Mouse (Mus musculus) ES-E14 (cell line): ENCODE measurements at regions not wholly inside any gene's neighbourhood (a gene's known extent, or its start where the extent isn't known, plus 50 kb on each side); places are given as distances from the start of the nearest gene placed in this dataset.
"Not testable (repeated sequence)": the region's sequence is repeated elsewhere in the genome, so short reads cannot be mapped to it uniquely, and the experiment has no call there.

ENCODE experiments used
- DNase-seq: peaks from one replicate; pipeline ENCODE4 v3.0.0-alpha.2; 2013; ENCODE audit warnings: low read depth, low spot score
- H3K27ac ChIP-seq: 2 replicates; pipeline ENCODE4 v1.5.1; 2012; ENCODE audit warnings: low read depth, mild to moderate bottlenecking, low read length, moderate library complexity, mixed read lengths; ENCODE audit not compliant: poor library complexity, insufficient read depth, severe bottlenecking
- H3K36me3 ChIP-seq: 2 replicates; pipeline ENCODE4 v1.6.1; 2012; ENCODE audit warnings: mild to moderate bottlenecking, low read length, moderate library complexity, mixed read lengths; ENCODE audit not compliant: control insufficient read depth, poor library complexity, insufficient read depth, severe bottlenecking
- H3K4me1 ChIP-seq, 2 experiments: fragments of 150-350 bp in 1 of 2; sonication (generic) in 1 of 2; 2 replicates each; pipeline ENCODE4 v1.6.1; 2012; ENCODE audit warnings: low read length in 2 of 2, mild to moderate bottlenecking in 1 of 2, mixed read lengths in 1 of 2; ENCODE audit not compliant: control insufficient read depth in 2 of 2, insufficient read depth in 2 of 2, poor library complexity in 1 of 2
- H3K4me3 ChIP-seq, 2 experiments: fragments of 150-350 bp in 1 of 2; sonication (generic) in 1 of 2; 2 replicates each; pipeline ENCODE4 v1.5.1; 2012; ENCODE audit warnings: low read length in 2 of 2, low read depth in 1 of 2, mild to moderate bottlenecking in 1 of 2, mixed read lengths in 1 of 2; ENCODE audit not compliant: insufficient read depth in 1 of 2, poor library complexity in 1 of 2, severe bottlenecking in 1 of 2
- H3K9ac ChIP-seq: 2 replicates; pipeline ENCODE4 v1.6.1; 2012; ENCODE audit warnings: low read depth, mild to moderate bottlenecking, low read length, mixed read lengths; ENCODE audit not compliant: poor library complexity, insufficient read depth, severe bottlenecking
- H3K9me3 ChIP-seq: fragments of 150-350 bp; sonication (generic); 2 replicates; pipeline ENCODE4 v1.6.1; 2012; ENCODE audit warnings: low read depth, mild to moderate bottlenecking, low read length; ENCODE audit not compliant: control insufficient read depth, insufficient read depth
- CHD2 ChIP-seq: IDR thresholded peaks from 2 replicates; pipeline ENCODE4 v1.6.1; 2014; ENCODE audit warnings: mild to moderate bottlenecking, low read depth, low read length, inconsistent platforms
- HCFC1 ChIP-seq: IDR thresholded peaks from 2 replicates; pipeline ENCODE4 v1.6.1; 2012; ENCODE audit warnings: low read length, inconsistent platforms, borderline replicate concordance; ENCODE audit not compliant: insufficient read depth
- MAFK ChIP-seq: IDR thresholded peaks from 2 replicates; pipeline ENCODE4 v1.6.1; 2014; ENCODE audit warnings: mild to moderate bottlenecking, low read depth, low read length, inconsistent platforms; ENCODE audit not compliant: insufficient read depth
- ZC3H11A ChIP-seq: IDR thresholded peaks from 2 replicates; pipeline ENCODE4 v1.6.1; 2012; ENCODE audit warnings: low read depth, mild to moderate bottlenecking, inconsistent platforms, low read length, borderline replicate concordance
- ZNF384 ChIP-seq: IDR thresholded peaks from 2 replicates; pipeline ENCODE4 v1.6.1; 2012; ENCODE audit warnings: low read depth, low read length, inconsistent platforms
- in situ Hi-C, 2 experiments: fragments of 600-800 bp; cut with MboI; formaldehyde crosslinking; loops; one replicate each; pipeline ENCODE4 v1.15.1; 2025; ENCODE audit warnings: low sequenced_read_pairs in 2 of 2, inconsistent platforms in 1 of 2; ENCODE audit not compliant: unreplicated experiment in 2 of 2

DNA sequence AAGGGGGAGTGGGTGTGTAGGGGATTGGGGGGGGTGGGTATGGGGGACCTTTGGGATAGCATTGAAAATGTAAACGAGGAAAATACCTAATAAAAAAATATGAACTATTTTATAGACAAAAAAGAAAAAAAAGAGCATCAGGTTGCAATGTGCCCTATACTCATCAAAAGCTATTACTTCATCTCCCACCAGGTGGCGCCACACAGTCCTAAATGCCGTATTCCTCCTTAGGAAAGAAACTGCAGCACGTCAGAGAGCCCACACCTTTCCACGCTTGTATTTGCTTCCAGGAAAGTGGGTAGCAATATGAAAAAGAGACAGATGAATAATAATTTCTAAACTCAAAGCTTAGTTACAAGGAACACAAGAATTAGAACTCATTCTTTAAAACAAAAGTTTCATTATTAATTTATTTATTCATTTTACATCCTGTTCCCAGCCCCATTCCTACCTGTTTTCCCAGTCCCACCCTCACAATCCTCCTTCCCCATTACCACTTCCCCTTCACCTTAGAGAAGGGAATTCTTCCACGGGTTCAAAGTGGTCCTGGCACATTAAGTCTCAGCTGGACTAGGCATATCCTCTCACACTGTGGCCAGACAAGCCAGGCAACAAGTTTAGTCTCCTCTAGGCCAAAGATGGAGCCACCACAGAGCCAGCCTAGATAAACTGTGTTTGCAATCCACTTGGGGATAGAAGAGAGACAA, 125.4 kb upstream of the Pclo start:
- H3K27ac ChIP-seq, result no peak overlapping the region
- no peaks in the 10 kb centered on the region for H3K4me1 ChIP-seq
- TF ChIP-seq MAFK (no peak), HCFC1 (no peak), ZNF384 (peak; percentile 75), CHD2 (no peak), ZC3H11A (0 out of 2 replicates have a peak, but pooled peaks have one; percentile 30)
- no peaks in the 10 kb centered on the region for H3K9me3 ChIP-seq
- no peaks in the 10 kb centered on the region for H3K36me3 ChIP-seq
- DNase-seq, result peak; percentile 67
- no peak overlapping the region for H3K9ac ChIP-seq
- H3K4me3 ChIP-seq, result no peak overlapping the region
- in situ Hi-C loops, result no loop called here

DNA sequence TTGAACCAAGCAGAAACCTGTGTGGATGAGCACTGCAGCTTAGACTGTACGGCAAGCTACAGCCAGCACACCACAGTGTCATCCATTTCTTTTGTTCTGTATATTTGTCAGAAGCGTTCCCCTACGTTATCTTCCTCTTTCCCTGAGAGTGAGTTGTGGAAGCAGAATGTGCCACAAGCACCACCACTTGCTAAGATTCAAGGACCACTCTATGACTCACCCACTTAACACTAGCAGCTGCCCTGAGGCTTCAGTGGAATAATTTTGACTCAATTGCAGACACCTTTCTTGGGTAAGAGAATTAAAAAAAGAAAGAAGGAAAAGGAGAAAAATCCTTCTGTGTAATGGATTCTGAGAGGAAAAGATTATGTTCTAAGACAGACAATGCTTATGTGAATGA, 122.9 kb upstream of the Pclo start:
- no peak overlapping the region for H3K27ac ChIP-seq
- in situ Hi-C loops, result no loop called here
- no peak for TF ChIP-seq MAFK
- TF ChIP-seq CHD2, result no peak
- no peak for TF ChIP-seq ZNF384
- no peak for TF ChIP-seq ZC3H11A
- TF ChIP-seq HCFC1, result no peak
- H3K9me3 ChIP-seq, result no peaks in the 10 kb centered on the region
- no peak overlapping the region for H3K4me3 ChIP-seq
- H3K4me1 ChIP-seq, result no peaks in the 10 kb centered on the region
- no peak overlapping the region for H3K9ac ChIP-seq
- no peaks in the 10 kb centered on the region for H3K36me3 ChIP-seq
- no peak for DNase-seq

- H3K9me3 ChIP-seq, H3K4me1 ChIP-seq, H3K9ac ChIP-seq, DNase-seq, in situ Hi-C loops, H3K36me3 ChIP-seq, H3K27ac ChIP-seq, H3K4me3 ChIP-seq: not testable (repeated sequence)
Observed at GRCm38 (mm10) chr5:14403381-14403780, 111.3 kb upstream of the Pclo start.

GRCm38 (mm10) chr5:14404344-14404743, 110.4 kb upstream of the Pclo start:
- no peak overlapping the region for H3K4me3 ChIP-seq
- no peaks in the 10 kb centered on the region for H3K4me1 ChIP-seq
- H3K9me3 ChIP-seq, result no peaks in the 10 kb centered on the region
- DNase-seq, result no peak
- no peaks in the 10 kb centered on the region for H3K36me3 ChIP-seq
- no peak overlapping the region for H3K9ac ChIP-seq
- TF ChIP-seq ZC3H11A (no peak), CHD2 (no peak), ZNF384 (no peak), MAFK (no peak), HCFC1 (no peak)
- in situ Hi-C loops, result no loop called here
- no peak overlapping the region for H3K27ac ChIP-seq
